ENCODE assay signal across 17 mouse cellular contexts in genomic region chr2:21343821-21344220, GRCm38 (mm10). TPM values are rescaled to one million over a fixed set of nuclear protein-coding genes. Genes with fewer than 3 reads are reported as not detected.
A peak's percentile ranks its signal among the peaks of the same experiment; 100 is the strongest.
DNase-seq lines count a peak whose midpoint lies in the region; ATAC-seq and TF ChIP-seq lines count a peak whose summit lies in the region.
"Had no signal": no experiment of that assay in that cellular context is flagged by ENCODE, and none has a peak within 500 bp of the region (broad histone marks: within the 10 kb centered on the region; RNA-seq: fewer than 3 reads in every experiment).

No protein-coding gene starts in this region.

- no peak for DNase-seq in forebrain, postnatal 0 days
- DNase-seq in forebrain, embryonic 11.5 days (ENCODE audit: low spot score): no peak
- DNase-seq in cerebellum, adult 11 months: peak; percentile 90
- DNase-seq in cerebellum, postnatal 36 days: peak; percentile 85 to 88
- peak; percentile 46 to 58 for DNase-seq in left cerebral cortex, postnatal 14 days (ENCODE audit: low spot score in 2 of 2)
- no peak for DNase-seq in kidney, adult 9 months
- DNase-seq in adrenal gland, adult 18-20 months (ENCODE audit: low spot score in 2 of 2): no peak
- no peak for DNase-seq in spleen, postnatal 14 days (ENCODE audit: low spot score in 2 of 2)
- DNase-seq: gastrocnemius, postnatal 25 days; kidney, postnatal 4 days; lung, postnatal 14 days had no signal

- TF ChIP-seq CTCF in forebrain, postnatal 0 days (IDR thresholded peaks at IDR 0.05; ENCODE audit: low read depth): no peak

- no peaks in the 10 kb centered on the region for H3K36me3 ChIP-seq in forebrain, postnatal 0 days (ENCODE audit: insufficient read depth)
- H3K36me3 ChIP-seq in forebrain, embryonic 11.5 days (ENCODE audit: control insufficient read depth, insufficient read depth, low read length): no peaks in the 10 kb centered on the region
- H3K36me3 ChIP-seq: limb, embryonic 10.5 days had no signal

- no peaks in the 10 kb centered on the region for H3K27me3 ChIP-seq in forebrain, postnatal 0 days (ENCODE audit: insufficient read depth, low read length)
- no peaks in the 10 kb centered on the region for H3K27me3 ChIP-seq in forebrain, embryonic 11.5 days (ENCODE audit: control insufficient read depth, insufficient read depth, low read length)

- H3K9me3 ChIP-seq in forebrain, postnatal 0 days (ENCODE audit: low read length): no peaks in the 10 kb centered on the region
- no peaks in the 10 kb centered on the region for H3K9me3 ChIP-seq in forebrain, embryonic 11.5 days (ENCODE audit: control insufficient read depth, low read length)
- H3K9me3 ChIP-seq: limb, embryonic 10.5 days had no signal

- H3K27ac ChIP-seq in forebrain, postnatal 0 days (ENCODE audit: low read depth, low read length): no peak overlapping the region
- H3K27ac ChIP-seq in forebrain, embryonic 11.5 days (ENCODE audit: low read depth, low read length): no peak overlapping the region
- H3K27ac ChIP-seq: limb, embryonic 10.5 days; liver, embryonic 14.5 days had no signal

- ATAC-seq in forebrain, postnatal 0 days: peak; percentile 58
- no peak for ATAC-seq in forebrain, embryonic 11.5 days (replicated peaks; ENCODE audit: low FRiP score)
- ATAC-seq: forebrain, embryonic 14.5 days; Patski had no signal

- no peaks in the 10 kb centered on the region for H3K4me1 ChIP-seq in forebrain, postnatal 0 days (ENCODE audit: insufficient read depth)
- H3K4me1 ChIP-seq in forebrain, embryonic 11.5 days (replicated peaks; ENCODE audit: control insufficient read depth, insufficient read depth, low read length): no peaks in the 10 kb centered on the region
- H3K4me1 ChIP-seq: limb, embryonic 10.5 days had no signal

- no peak overlapping the region for H3K4me3 ChIP-seq in forebrain, postnatal 0 days (ENCODE audit: low read depth, low read length)
- H3K4me3 ChIP-seq in forebrain, embryonic 11.5 days (ENCODE audit: low read depth, low read length): no peak overlapping the region
- H3K4me3 ChIP-seq: limb, embryonic 10.5 days; myocyte had no signal

- no peak overlapping the region for H3K4me2 ChIP-seq in forebrain, postnatal 0 days (ENCODE audit: low read depth)
- no peak overlapping the region for H3K4me2 ChIP-seq in forebrain, embryonic 11.5 days (ENCODE audit: low read depth, low read length, severe bottlenecking)
- H3K4me2 ChIP-seq: midbrain, embryonic 11.5 days had no signal

- intact Hi-C loops in left cerebral cortex, postnatal 14 days (cut with DNase I): no loop called here

- WGBS in forebrain, postnatal 0 days: 69% methylated on average over 5 of the region's 5 CpGs
- WGBS in forebrain, embryonic 11.5 days: 73% methylated on average over 5 of the region's 5 CpGs

- H3K9ac ChIP-seq in forebrain, postnatal 0 days: no peak overlapping the region
- H3K9ac ChIP-seq in forebrain, embryonic 11.5 days (ENCODE audit: low read length): no peak overlapping the region
- H3K9ac ChIP-seq: liver, embryonic 14.5 days had no signal

RNA-seq across cellular contexts. Expression of gene Gpr158, which starts 23.5 kb away (rescaled TPM):
- 9.1 and 11.7 TPM in 2 replicates for total RNA-seq in forebrain, postnatal 0 days (2014; rRNA removed)
- 1.3 and 2.3 TPM in 2 replicates for polyA plus RNA-seq in forebrain, postnatal 0 days (2015; fragmentation: Nextera tagmentation; extraction: Ambion mirVana)
- 0.11 and 0.47 TPM in 2 replicates for polyA plus RNA-seq in forebrain, embryonic 11.5 days (2014; fragmentation: Nextera tagmentation; extraction: Ambion mirVana)
- 100 to 1,000 TPM; 108 to 124 TPM for total RNA-seq in left cerebral cortex, postnatal 14 days (2021)
- 1 to 10 TPM; 1.5 to 1.7 TPM for total RNA-seq in adrenal gland, adult 18-20 months (2021)
- polyA plus RNA-seq: limb, embryonic 10.5 days; liver, embryonic 14.5 days; myocyte had no signal

Comparison
In these comparisons a context has a peak if more than half of its experiments do, and no peak if none do; other contexts are left out.
1. DNase-seq: peak in cerebellum, adult 11 months (single experiment), cerebellum, postnatal 36 days (2 of 2) and left cerebral cortex, postnatal 14 days (2 of 2); none in forebrain, postnatal 0 days (single experiment), forebrain, embryonic 11.5 days (single experiment), kidney, adult 9 months (single experiment), adrenal gland, adult 18-20 months (0 of 2) and spleen, postnatal 14 days (0 of 2).